8 mouse cellular contexts compared by ENCODE assay signal in the genomic region with DNA sequence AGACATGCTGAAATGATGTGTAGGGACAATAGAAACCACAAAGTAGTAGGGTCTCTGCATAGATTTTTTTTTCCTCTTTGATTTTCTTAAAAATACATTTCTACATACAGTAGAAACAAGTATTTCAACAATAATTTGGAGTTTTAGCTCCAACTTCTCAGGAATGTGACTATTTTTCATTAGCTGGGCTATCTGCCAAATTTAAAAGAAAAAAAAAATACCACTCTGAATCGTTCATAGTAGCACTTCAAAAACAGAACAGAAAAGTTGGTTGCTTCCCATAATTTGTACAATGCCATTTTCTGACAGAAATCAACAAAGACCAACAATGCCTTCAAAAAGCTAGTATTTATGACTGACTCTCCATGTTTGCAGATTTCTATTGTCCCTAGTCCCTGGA. TPM values are rescaled to one million over a fixed set of nuclear protein-coding genes. Genes with fewer than 3 reads are reported as not detected.
A peak's percentile ranks its signal among the peaks of the same experiment; 100 is the strongest.
DNase-seq lines count a peak whose midpoint lies in the region; ATAC-seq and TF ChIP-seq lines count a peak whose summit lies in the region.

No protein-coding gene starts in this region.

- H3K27ac ChIP-seq in liver, embryonic 11.5 days (ENCODE audit: low read depth, low read length), result no peak overlapping the region
- peak overlapping the region; percentile 35; the same call in 1 of the 2 replicates for H3K27ac ChIP-seq in embryonic facial prominence, embryonic 15.5 days (replicated peaks)
- no peak overlapping the region; the same call in 1 of the 2 replicates for H3K27ac ChIP-seq in intestine, postnatal 0 days (ENCODE audit: low read depth, low read length)
- peak overlapping the region; percentile 73 for H3K27ac ChIP-seq in neural tube, embryonic 13.5 days (replicated peaks)

- peaks cover 8% of the 10 kb centered on the region; the same call in 1 of the 2 replicates for H3K36me3 ChIP-seq in liver, embryonic 11.5 days (ENCODE audit: control insufficient read depth, insufficient read depth, low read length)
- peaks cover 17% of the 10 kb centered on the region for H3K36me3 ChIP-seq in embryonic facial prominence, embryonic 15.5 days
- H3K36me3 ChIP-seq in intestine, postnatal 0 days (ENCODE audit: control insufficient read depth, insufficient read depth), result peaks cover 6% of the 10 kb centered on the region
- H3K36me3 ChIP-seq in neural tube, embryonic 13.5 days, result peaks cover 9% of the 10 kb centered on the region

- peak overlapping the region; percentile 52; the same call in 1 of the 2 replicates for H3K9ac ChIP-seq in liver, embryonic 11.5 days (ENCODE audit: low read depth, low read length)
- no peak overlapping the region for H3K9ac ChIP-seq in embryonic facial prominence, embryonic 15.5 days
- no peak overlapping the region for H3K9ac ChIP-seq in intestine, postnatal 0 days (ENCODE audit: low read depth, low read length)
- H3K9ac ChIP-seq in neural tube, embryonic 13.5 days, result peak overlapping the region; percentile 67

- H3K4me3 ChIP-seq in liver, embryonic 11.5 days (ENCODE audit: low read depth, low read length), result peak overlapping the region; percentile 39
- H3K4me3 ChIP-seq in embryonic facial prominence, embryonic 15.5 days (replicated peaks), result peak overlapping the region; percentile 36
- peak overlapping the region; percentile 29 for H3K4me3 ChIP-seq in intestine, postnatal 0 days (ENCODE audit: low read depth, low read length)
- H3K4me3 ChIP-seq in neural tube, embryonic 13.5 days, result peak overlapping the region; percentile 99

- no peak for TF ChIP-seq CTCF in intestine, postnatal 0 days (IDR thresholded peaks at IDR 0.05; ENCODE audit: low read depth)

- H3K27me3 ChIP-seq in liver, embryonic 11.5 days (replicated peaks; ENCODE audit: control insufficient read depth, insufficient read depth, low read length), result no peaks in the 10 kb centered on the region
- no peaks in the 10 kb centered on the region for H3K27me3 ChIP-seq in embryonic facial prominence, embryonic 15.5 days
- no peaks in the 10 kb centered on the region for H3K27me3 ChIP-seq in intestine, postnatal 0 days (replicated peaks; ENCODE audit: control insufficient read depth, insufficient read depth, low read length)
- H3K27me3 ChIP-seq in neural tube, embryonic 13.5 days, result no peaks in the 10 kb centered on the region

- intact Hi-C loops in gastrocnemius, postnatal 36 days (cut with DNase I), result no loop called here
- intact Hi-C loops in left cerebral cortex, postnatal 10 days (cut with DNase I), result no loop called here

- H3K9me3 ChIP-seq in liver, embryonic 11.5 days (ENCODE audit: control insufficient read depth, low read length), result no peaks in the 10 kb centered on the region
- H3K9me3 ChIP-seq in embryonic facial prominence, embryonic 15.5 days (replicated peaks), result no peaks in the 10 kb centered on the region
- H3K9me3 ChIP-seq in intestine, postnatal 0 days (ENCODE audit: control insufficient read depth), result no peaks in the 10 kb centered on the region
- no peaks in the 10 kb centered on the region for H3K9me3 ChIP-seq in neural tube, embryonic 13.5 days

- WGBS in liver, embryonic 11.5 days, result 35% methylated on average over 1 of the region's 1 CpGs
- WGBS in embryonic facial prominence, embryonic 15.5 days, result 0% methylated on average over 1 of the region's 1 CpGs
- 2% methylated on average over 1 of the region's 1 CpGs for WGBS in intestine, postnatal 0 days
- 12% methylated on average over 1 of the region's 1 CpGs for WGBS in neural tube, embryonic 13.5 days

- H3K4me2 ChIP-seq in liver, embryonic 11.5 days, result peak overlapping the region; percentile 68
- H3K4me2 ChIP-seq in embryonic facial prominence, embryonic 15.5 days (replicated peaks), result peak overlapping the region; percentile 51
- peak overlapping the region; percentile 81 for H3K4me2 ChIP-seq in intestine, postnatal 0 days (replicated peaks; ENCODE audit: low read depth)
- H3K4me2 ChIP-seq in neural tube, embryonic 13.5 days, result peak overlapping the region; percentile 97

- ATAC-seq in liver, embryonic 11.5 days (replicated peaks; ENCODE audit: low FRiP score), result no peak
- no peak for ATAC-seq in embryonic facial prominence, embryonic 15.5 days (ENCODE audit: insufficient number of reproducible peaks, low FRiP score, low TSS enrichment, low read depth)
- no peak for ATAC-seq in intestine, postnatal 0 days
- ATAC-seq in neural tube, embryonic 13.5 days (ENCODE audit: low read depth), result no peak

- DNase-seq in liver, embryonic 11.5 days (ENCODE audit: low spot score), result no peak
- DNase-seq in liver, result no peak
- no peak for DNase-seq in gastrocnemius, postnatal 36 days
- DNase-seq in frontal cortex, adult 2 months (ENCODE audit: extremely low spot score in 1 of 2, low spot score in 1 of 2), result no peak
- DNase-seq in left cerebral cortex, postnatal 10 days (ENCODE audit: extremely low spot score in 1 of 2, low spot score in 2 of 2), result no peak

- peaks cover 30% of the 10 kb centered on the region for H3K4me1 ChIP-seq in liver, embryonic 11.5 days (replicated peaks; ENCODE audit: control insufficient read depth, insufficient read depth, low read length)
- H3K4me1 ChIP-seq in embryonic facial prominence, embryonic 15.5 days, result peaks cover 45% of the 10 kb centered on the region
- H3K4me1 ChIP-seq in intestine, postnatal 0 days (replicated peaks; ENCODE audit: control insufficient read depth, insufficient read depth, low read length), result peaks cover 7% of the 10 kb centered on the region
- H3K4me1 ChIP-seq in neural tube, embryonic 13.5 days (replicated peaks), result peaks cover 64% of the 10 kb centered on the region

RNA-seq across cellular contexts. Expression of gene Purb, which starts 4.2 kb away (rescaled TPM):
- 13.2 and 13.7 TPM in 2 replicates for polyA plus RNA-seq in liver, embryonic 11.5 days (2014; fragmentation: Nextera tagmentation; extraction: Ambion mirVana)
- 28.7 and 32.1 TPM in 2 replicates for polyA plus RNA-seq in embryonic facial prominence, embryonic 15.5 days (2015; fragmentation: Nextera tagmentation; extraction: Ambion mirVana)
- polyA plus RNA-seq in intestine, postnatal 0 days (2015; fragmentation: Nextera tagmentation; extraction: Ambion mirVana), result 21.6 and 25.1 TPM in 2 replicates
- polyA plus RNA-seq in neural tube, embryonic 13.5 days (2015; fragmentation: Nextera tagmentation; extraction: Ambion mirVana), result 12.5 and 14.1 TPM in 2 replicates
- total RNA-seq in gastrocnemius, postnatal 36 days (2021), result 10 to 100 TPM; 19.7 to 20.7 TPM
- polyA plus RNA-seq in frontal cortex, adult 2 months (2012; rRNA removed), result 102 and 103 TPM in 2 replicates
- total RNA-seq in left cerebral cortex, postnatal 10 days (2021), result 100 to 1,000 TPM; 276 to 277 TPM

RNA-seq across cellular contexts. Expression of gene H2afv, which starts 27.2 kb away (rescaled TPM):
- 242 and 254 TPM in 2 replicates for polyA plus RNA-seq in liver, embryonic 11.5 days (2014; fragmentation: Nextera tagmentation; extraction: Ambion mirVana)
- 443 and 468 TPM in 2 replicates for polyA plus RNA-seq in embryonic facial prominence, embryonic 15.5 days (2015; fragmentation: Nextera tagmentation; extraction: Ambion mirVana)
- polyA plus RNA-seq in intestine, postnatal 0 days (2015; fragmentation: Nextera tagmentation; extraction: Ambion mirVana), result 343 and 346 TPM in 2 replicates
- polyA plus RNA-seq in neural tube, embryonic 13.5 days (2015; fragmentation: Nextera tagmentation; extraction: Ambion mirVana), result 342 and 380 TPM in 2 replicates
- 10 to 100 TPM; 36.4 to 49.2 TPM for total RNA-seq in gastrocnemius, postnatal 36 days (2021)
- 75.0 and 80.7 TPM in 2 replicates for polyA plus RNA-seq in frontal cortex, adult 2 months (2012; rRNA removed)
- total RNA-seq in left cerebral cortex, postnatal 10 days (2021), result 10 to 100 TPM; 26.6 to 28.9 TPM

RNA-seq across cellular contexts. Expression of gene Myo1g, which starts 49.3 kb away (rescaled TPM):
- 5.6 and 6.0 TPM in 2 replicates for polyA plus RNA-seq in liver, embryonic 11.5 days (2014; fragmentation: Nextera tagmentation; extraction: Ambion mirVana)
- polyA plus RNA-seq in embryonic facial prominence, embryonic 15.5 days (2015; fragmentation: Nextera tagmentation; extraction: Ambion mirVana), result 3.2 and 3.6 TPM in 2 replicates
- polyA plus RNA-seq in intestine, postnatal 0 days (2015; fragmentation: Nextera tagmentation; extraction: Ambion mirVana), result 0.87 and 0.95 TPM in 2 replicates
- polyA plus RNA-seq in neural tube, embryonic 13.5 days (2015; fragmentation: Nextera tagmentation; extraction: Ambion mirVana), result 0.52 TPM in 2 replicates
- 1 to 10 TPM; 1.3 to 1.7 TPM for total RNA-seq in gastrocnemius, postnatal 36 days (2021)
- polyA plus RNA-seq in frontal cortex, adult 2 months (2012; rRNA removed), result 0.80 and 0.96 TPM in 2 replicates
- under 1 TPM; 0.51 to 0.85 TPM for total RNA-seq in left cerebral cortex, postnatal 10 days (2021)

RNA-seq across cellular contexts. Expression of gene Ppia, which starts 56.2 kb away (rescaled TPM):
- 5,363 and 5,401 TPM in 2 replicates for polyA plus RNA-seq in liver, embryonic 11.5 days (2014; fragmentation: Nextera tagmentation; extraction: Ambion mirVana)
- 4,428 and 4,532 TPM in 2 replicates for polyA plus RNA-seq in embryonic facial prominence, embryonic 15.5 days (2015; fragmentation: Nextera tagmentation; extraction: Ambion mirVana)
- 3,711 and 4,178 TPM in 2 replicates for polyA plus RNA-seq in intestine, postnatal 0 days (2015; fragmentation: Nextera tagmentation; extraction: Ambion mirVana)
- 4,471 and 4,554 TPM in 2 replicates for polyA plus RNA-seq in neural tube, embryonic 13.5 days (2015; fragmentation: Nextera tagmentation; extraction: Ambion mirVana)
- 100 to 1,000 TPM; 206 to 211 TPM for total RNA-seq in gastrocnemius, postnatal 36 days (2021)
- polyA plus RNA-seq in frontal cortex, adult 2 months (2012; rRNA removed), result 2,434 and 2,505 TPM in 2 replicates
- total RNA-seq in left cerebral cortex, postnatal 10 days (2021), result 1,000 to 10,000 TPM; 2,299 to 2,355 TPM

Comparison
In these comparisons a context has a peak if more than half of its experiments do, and no peak if none do; other contexts are left out.
1. H3K27ac ChIP-seq: peak in embryonic facial prominence, embryonic 15.5 days (single experiment) and neural tube, embryonic 13.5 days (single experiment); none in liver, embryonic 11.5 days (single experiment) and intestine, postnatal 0 days (single experiment).
2. H3K4me3 ChIP-seq: peak in every context shown above with its lines; median percentile 99 in neural tube, embryonic 13.5 days; 39 in liver, embryonic 11.5 days; 36 in embryonic facial prominence, embryonic 15.5 days; 29 in intestine, postnatal 0 days.
3. H3K9ac ChIP-seq: peak in liver, embryonic 11.5 days (single experiment) and neural tube, embryonic 13.5 days (single experiment); none in embryonic facial prominence, embryonic 15.5 days (single experiment) and intestine, postnatal 0 days (single experiment).
4. Peak in every context shown above with its lines, with median percentiles within 50 percentile points of each other: H3K4me2 ChIP-seq.